Mouse (Mus musculus) testis, adult 2 months (tissue): ENCODE data around the gene Hspbp1.

Source experiments
- CTCF ChIP-seq: fragments of 200-500 bp; IDR thresholded peaks from 2 replicates; pipeline ENCODE4 v1.5.1; 2012; ENCODE audit warnings: low read depth, mild to moderate bottlenecking, inconsistent platforms, low read length, moderate library complexity; ENCODE audit not compliant: control insufficient read depth, insufficient read depth, insufficient replicate concordance
- POLR2A ChIP-seq: fragments of 200-500 bp; IDR thresholded peaks from 2 replicates; pipeline ENCODE4 v1.6.1; 2012; ENCODE audit warnings: low read depth, mild to moderate bottlenecking, inconsistent platforms, low read length, moderate library complexity; ENCODE audit not compliant: control insufficient read depth

- TF ChIP-seq POLR2A: no peak
- no peak for TF ChIP-seq CTCF
These were observed 34.4 kb upstream of the Hspbp1 start for GRCm38 (mm10) chr7:4719276-4719675.
